Mouse (Mus musculus): ENCODE results near the gene Ace.
"Not testable (repeated sequence)": the region's sequence is repeated elsewhere in the genome, so short reads cannot be mapped to it uniquely, and the experiment has no call there.

Ace gene

GRCm38 (mm10) chr11:105994375-105994774 lies 26.6 kb downstream of the Ace start, which contains the start of gene Ace3:
Ace3 (plus strand) TSS chr11:105994675.
- no peak for DNase-seq (ENCODE audit: low spot score)

DNA sequence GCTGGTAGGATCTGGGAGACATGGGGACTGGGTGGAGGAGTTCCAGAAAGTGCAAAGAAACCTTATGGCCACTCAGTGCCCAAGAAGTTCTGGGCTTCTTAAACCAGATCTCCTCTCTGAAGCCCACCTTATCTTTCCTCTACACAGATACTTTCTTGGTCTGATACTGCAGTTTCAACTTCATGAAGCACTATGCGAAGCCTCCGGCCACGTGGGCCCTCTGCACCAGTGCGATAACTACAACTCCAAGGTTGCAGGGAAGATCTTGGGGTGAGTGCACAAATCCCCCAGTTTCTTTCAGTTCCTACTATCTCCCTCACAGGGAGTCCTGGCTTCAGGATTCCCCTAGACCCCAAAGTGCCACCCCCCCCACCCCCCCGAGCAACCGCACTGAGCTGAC lies 32.3 kb downstream of the Ace start:
- DNase-seq (ENCODE audit: low spot score) = no peak

GRCm38 (mm10) chr11:106001718-106002117 lies 34.0 kb downstream of the Ace start:
- DNase-seq (ENCODE audit: low spot score) = peak; percentile 67

GRCm38 (mm10) chr11:106004576-106004975 lies 36.8 kb downstream of the Ace start:
- no peak for DNase-seq (ENCODE audit: low spot score)

DNA sequence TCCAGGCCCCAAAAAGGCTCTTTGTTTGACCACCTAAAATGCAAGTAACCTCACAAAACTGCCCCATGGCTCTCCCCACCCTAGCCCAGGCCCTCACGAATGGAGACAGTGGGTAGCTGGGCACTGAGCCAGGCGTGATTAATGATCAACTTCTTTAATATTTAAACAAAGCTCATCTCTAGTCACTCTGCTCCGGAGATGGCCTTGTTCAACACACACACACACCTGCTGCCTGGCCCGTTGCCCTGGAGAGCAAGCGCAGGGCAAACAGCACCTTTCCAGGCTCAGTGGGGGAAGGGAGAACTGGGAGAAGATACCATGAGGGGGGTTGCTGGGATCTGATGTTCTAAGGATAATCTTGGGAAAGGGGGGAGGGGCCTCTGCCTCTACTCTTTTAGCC lies 38.2 kb downstream of the Ace start:
- DNase-seq (ENCODE audit: low spot score) = peak; percentile 16

DNA sequence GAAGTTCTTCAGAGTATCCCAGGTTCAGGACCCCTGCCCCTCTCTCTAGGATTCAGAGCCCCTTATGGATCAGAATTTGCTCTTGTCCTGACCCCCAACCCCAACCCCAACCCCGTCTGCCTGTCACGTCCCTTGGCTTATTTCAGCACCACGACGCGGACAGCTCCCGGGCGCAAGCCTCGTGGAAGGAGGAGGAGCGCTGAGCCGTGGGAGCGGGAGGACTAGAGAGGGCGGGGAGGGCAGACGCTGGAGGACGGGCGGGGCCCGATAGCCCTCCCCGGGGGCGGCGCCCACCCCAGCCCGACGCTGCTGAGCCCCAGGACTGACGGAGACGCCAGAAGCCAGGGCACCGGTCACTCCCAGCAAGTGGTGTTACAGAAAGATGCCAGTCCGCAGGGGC lies 40.1 kb downstream of the Ace start, which contains the start of gene Kcnh6:
TSS of gene Kcnh6 (plus strand) at position 304 of the 400 bp plus-strand sequence.
- DNase-seq (ENCODE audit: low spot score) = no peak

- peak; percentile 66 for DNase-seq (ENCODE audit: low spot score)
Observed at GRCm38 (mm10) chr11:106012711-106013110, 45.0 kb downstream of the Ace start.

DNA sequence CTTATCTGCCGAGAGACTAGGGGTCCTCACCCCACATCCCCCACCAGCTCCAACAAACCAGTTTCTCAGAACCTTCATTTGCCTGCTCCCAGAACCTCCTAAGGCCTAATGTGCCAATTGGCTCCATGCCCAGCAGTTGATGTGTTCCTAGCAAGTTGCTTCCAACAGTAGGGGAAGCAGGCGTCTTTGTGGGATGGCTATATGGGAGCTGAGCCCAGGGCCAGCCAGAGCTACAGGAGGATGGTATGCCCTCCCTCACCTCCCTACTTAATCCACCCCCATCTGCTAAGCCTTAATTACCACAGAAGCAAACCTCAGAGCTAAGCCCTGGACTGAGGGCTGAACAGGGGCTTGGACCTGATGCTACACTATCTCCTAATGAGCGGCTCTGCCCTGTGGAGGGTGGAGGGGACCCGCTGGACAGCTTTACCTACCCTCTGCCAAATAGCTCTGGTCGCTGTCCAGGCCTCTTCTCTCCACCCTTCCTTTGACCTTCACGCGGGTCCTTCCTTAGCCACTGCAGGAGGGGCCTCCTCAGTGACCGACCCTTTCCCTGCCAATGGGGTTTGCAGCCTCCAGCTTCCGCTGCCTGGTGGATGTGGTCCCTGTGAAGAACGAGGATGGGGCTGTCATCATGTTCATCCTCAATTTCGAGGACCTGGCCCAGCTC lies 45.9 kb downstream of the Ace start:
- peak; percentile 89 for DNase-seq (ENCODE audit: low spot score)

- peak; percentile 32 for DNase-seq (ENCODE audit: low spot score)
Observed at GRCm38 (mm10) chr11:106016440-106016839, 48.7 kb downstream of the Ace start.

GRCm38 (mm10) chr11:106020051-106020763 lies 52.5 kb downstream of the Ace start:
- no peak for DNase-seq (ENCODE audit: low spot score)

DNA sequence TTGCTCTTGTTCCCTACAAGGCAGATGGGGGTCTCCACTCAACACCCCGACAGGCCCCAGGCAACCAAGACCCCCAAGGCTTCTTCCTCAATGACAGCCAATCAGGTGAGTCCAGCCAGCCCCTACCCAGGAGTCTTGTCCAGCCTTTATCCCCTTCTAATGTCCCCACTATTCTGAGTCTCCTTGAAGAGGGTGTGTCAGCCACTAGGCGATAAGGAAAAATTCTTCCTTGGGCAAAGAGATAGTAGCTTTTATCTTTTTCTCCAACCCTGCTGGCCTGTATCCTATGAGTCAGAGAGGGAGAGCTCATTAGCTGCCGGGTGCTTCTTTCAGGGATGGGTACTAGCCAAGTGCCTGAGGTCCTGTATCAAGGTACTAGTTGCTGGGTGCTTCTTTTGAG lies 58.0 kb downstream of the Ace start:
- no peak for DNase-seq (ENCODE audit: low spot score)

- peak; percentile 44 for DNase-seq (ENCODE audit: low spot score)
Observed at GRCm38 (mm10) chr11:106026465-106027151, 58.9 kb downstream of the Ace start.

- DNase-seq (ENCODE audit: low spot score) = no peak
Observed at GRCm38 (mm10) chr11:106027607-106028006, 59.9 kb downstream of the Ace start.

DNA sequence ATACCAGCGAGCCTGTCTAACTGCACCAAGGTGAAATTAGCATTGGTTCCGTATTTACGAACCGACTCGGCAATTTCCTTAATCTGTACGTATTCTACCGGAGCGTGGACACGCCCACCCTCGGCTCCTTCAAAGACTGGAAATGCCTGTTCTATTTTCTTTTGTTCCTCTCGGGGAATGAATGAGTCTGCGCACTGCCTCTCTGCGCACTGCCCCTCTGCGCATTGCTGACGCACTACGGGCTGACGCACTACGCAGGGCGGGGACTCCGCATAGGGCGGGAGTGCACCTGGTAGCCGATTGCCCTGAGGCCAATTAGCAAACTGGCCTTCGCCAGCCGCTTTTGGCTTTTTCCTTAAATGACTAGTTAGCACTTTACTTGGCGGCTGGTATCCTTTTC lies 64.3 kb downstream of the Ace start:
- not testable (repeated sequence) for DNase-seq (ENCODE audit: low spot score)

DNA sequence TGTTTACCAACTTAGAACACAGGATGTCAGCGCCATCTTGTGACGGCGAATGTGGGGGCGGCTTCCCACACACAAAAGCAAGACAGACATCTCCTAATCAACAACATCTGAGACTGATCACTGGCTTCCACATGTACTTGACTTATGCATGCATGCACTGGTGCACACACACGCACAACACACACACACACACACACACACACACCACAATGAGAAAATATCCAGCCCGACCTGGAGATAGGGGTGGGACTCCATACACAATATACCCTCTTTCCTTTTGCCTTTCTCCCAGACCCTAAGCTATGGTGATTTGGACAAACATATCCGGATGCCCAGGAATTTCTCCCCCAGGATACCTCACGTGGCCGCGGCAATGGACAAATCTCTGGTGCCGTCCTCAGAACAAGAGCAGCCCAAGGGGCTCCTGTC lies 65.8 kb downstream of the Ace start:
- no peak for DNase-seq (ENCODE audit: low spot score)

DNA sequence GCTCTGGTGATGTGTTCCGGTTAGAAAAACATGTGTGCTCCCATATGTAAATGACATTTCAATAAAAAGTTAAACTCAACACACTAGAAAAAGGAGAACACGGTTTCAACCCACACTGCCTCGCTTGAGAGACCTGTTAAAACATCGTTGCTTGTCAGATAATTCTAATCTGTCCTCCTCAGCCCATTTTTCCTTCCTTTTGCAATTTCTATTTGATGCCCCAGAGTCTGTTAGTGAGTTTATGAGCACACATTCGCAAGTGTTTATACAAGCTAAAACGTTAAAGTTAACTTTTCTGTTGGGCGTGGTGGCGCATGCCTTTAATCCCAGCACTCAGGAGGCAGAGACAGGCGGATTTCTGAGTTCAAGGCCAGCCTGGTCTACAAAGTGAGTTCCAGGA lies 67.2 kb downstream of the Ace start:
- DNase-seq (ENCODE audit: low spot score) = no peak

GRCm38 (mm10) chr11:106036548-106037417 lies 69.0 kb downstream of the Ace start, which contains the start of gene Dcaf7:
Dcaf7 (plus strand) TSS chr11:106036872.
- DNase-seq (ENCODE audit: low spot score) = peak; percentile 97

DNA sequence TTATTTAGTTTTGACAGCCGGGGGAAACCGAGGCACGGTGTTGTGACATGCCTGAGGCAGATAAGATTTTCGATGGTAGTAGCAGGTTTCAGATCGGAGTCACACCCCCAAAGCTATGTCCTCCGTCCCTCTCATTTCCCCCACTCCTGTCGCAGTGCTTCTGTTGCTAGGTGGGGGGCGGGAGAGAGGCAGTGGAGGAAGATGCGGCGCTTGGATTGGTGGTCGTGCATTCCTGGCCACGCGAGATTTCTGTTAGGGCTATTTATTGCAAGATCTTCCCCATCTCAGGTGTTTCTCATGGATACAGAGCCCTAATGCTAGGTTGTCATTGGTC lies 69.6 kb downstream of the Ace start:
- DNase-seq (ENCODE audit: low spot score) = peak; percentile 90
